Mouse (Mus musculus): ENCODE data around the gene Gm47969. TPM values are rescaled to one million over a fixed set of nuclear protein-coding genes. Genes with fewer than 3 reads are reported as not detected.

Gm47969 gene
- polyA plus RNA-seq, 1 experiment = not detected

GRCm38 (mm10) chr1:83066577-83066976 lies 21.8 kb downstream of the Gm47969 start:
- 0 out of 2 replicates have a peak, but pooled peaks cover 3% of the 10 kb centered on the region for H3K9me3 ChIP-seq
- no peaks in the 10 kb centered on the region for H3K4me1 ChIP-seq
- H3K4me3 ChIP-seq (replicated peaks) = no peak overlapping the region
- no peaks in the 10 kb centered on the region for H3K36me3 ChIP-seq (replicated peaks; ENCODE audit: low read length)
- H3K27me3 ChIP-seq (replicated peaks) = no peaks in the 10 kb centered on the region
- no peak for TF ChIP-seq GATA1 (IDR thresholded peaks at IDR 0.05; ENCODE audit: borderline replicate concordance, low read length)
- TF ChIP-seq FLI1 (IDR thresholded peaks at IDR 0.05; ENCODE audit: low read length) = no peak

- no peaks in the 10 kb centered on the region for H3K27me3 ChIP-seq (replicated peaks)
- H3K4me1 ChIP-seq = no peaks in the 10 kb centered on the region
- H3K9me3 ChIP-seq = 0 out of 2 replicates have a peak, but pooled peaks cover 3% of the 10 kb centered on the region
- no peak for TF ChIP-seq GATA1 (IDR thresholded peaks at IDR 0.05; ENCODE audit: borderline replicate concordance, low read length)
- no peak for TF ChIP-seq FLI1 (IDR thresholded peaks at IDR 0.05; ENCODE audit: low read length)
- H3K4me3 ChIP-seq (replicated peaks) = no peak overlapping the region
- no peaks in the 10 kb centered on the region for H3K36me3 ChIP-seq (replicated peaks; ENCODE audit: low read length)
Observed at GRCm38 (mm10) chr1:83067205-83067604, 22.5 kb downstream of the Gm47969 start.

GRCm38 (mm10) chr1:83075526-83076189 lies 30.9 kb downstream of the Gm47969 start:
- Histone ChIP-seq H3K4me3 (replicated peaks) (peak overlapping the region; percentile 72), H3K27me3 (replicated peaks) (peaks cover 4% of the 10 kb centered on the region), H3K4me1 (no peaks in the 10 kb centered on the region; the same call in 1 of the 2 replicates), H3K36me3 (replicated peaks; ENCODE audit: low read length) (no peaks in the 10 kb centered on the region), H3K9me3 (no peaks in the 10 kb centered on the region)
- TF ChIP-seq FLI1 (IDR thresholded peaks at IDR 0.05; ENCODE audit: low read length) (no peak), GATA1 (IDR thresholded peaks at IDR 0.05; ENCODE audit: borderline replicate concordance, low read length) (no peak)

- Histone ChIP-seq H3K36me3 (replicated peaks; ENCODE audit: low read length) (no peaks in the 10 kb centered on the region), H3K4me3 (replicated peaks) (peak overlapping the region; percentile 72), H3K27me3 (replicated peaks) (peaks cover 4% of the 10 kb centered on the region), H3K4me1 (no peaks in the 10 kb centered on the region; the same call in 1 of the 2 replicates), H3K9me3 (no peaks in the 10 kb centered on the region)
- TF ChIP-seq GATA1 (IDR thresholded peaks at IDR 0.05; ENCODE audit: borderline replicate concordance, low read length) = no peak
- TF ChIP-seq FLI1 (IDR thresholded peaks at IDR 0.05; ENCODE audit: low read length) = no peak
Observed at GRCm38 (mm10) chr1:83076190-83076917, 31.6 kb downstream of the Gm47969 start.

GRCm38 (mm10) chr1:83077016-83077415 lies 32.3 kb downstream of the Gm47969 start:
- TF ChIP-seq FLI1 (IDR thresholded peaks at IDR 0.05; ENCODE audit: low read length) (no peak), GATA1 (IDR thresholded peaks at IDR 0.05; ENCODE audit: borderline replicate concordance, low read length) (no peak)
- Histone ChIP-seq H3K27me3 (replicated peaks) (peaks cover 4% of the 10 kb centered on the region), H3K4me3 (replicated peaks) (no peak overlapping the region), H3K4me1 (no peaks in the 10 kb centered on the region; the same call in 1 of the 2 replicates), H3K9me3 (no peaks in the 10 kb centered on the region), H3K36me3 (replicated peaks; ENCODE audit: low read length) (no peaks in the 10 kb centered on the region)

GRCm38 (mm10) chr1:83084790-83085189 lies 40.1 kb downstream of the Gm47969 start:
- Histone ChIP-seq H3K36me3 (replicated peaks; ENCODE audit: low read length) (no peaks in the 10 kb centered on the region), H3K27me3 (replicated peaks) (no peaks in the 10 kb centered on the region), H3K4me1 (no peaks in the 10 kb centered on the region), H3K4me3 (replicated peaks) (no peak overlapping the region), H3K9me3 (no peaks in the 10 kb centered on the region)
- TF ChIP-seq GATA1 (IDR thresholded peaks at IDR 0.05; ENCODE audit: borderline replicate concordance, low read length) (no peak), FLI1 (IDR thresholded peaks at IDR 0.05; ENCODE audit: low read length) (no peak)

- Histone ChIP-seq H3K4me1 (no peaks in the 10 kb centered on the region), H3K27me3 (replicated peaks) (no peaks in the 10 kb centered on the region), H3K4me3 (replicated peaks) (no peak overlapping the region), H3K9me3 (no peaks in the 10 kb centered on the region), H3K36me3 (replicated peaks; ENCODE audit: low read length) (no peaks in the 10 kb centered on the region)
- TF ChIP-seq FLI1 (IDR thresholded peaks at IDR 0.05; ENCODE audit: low read length) (no peak), GATA1 (IDR thresholded peaks at IDR 0.05; ENCODE audit: borderline replicate concordance, low read length) (no peak)
Observed at GRCm38 (mm10) chr1:83091268-83091667, 46.5 kb downstream of the Gm47969 start.

Other genes with a start within 250 kb of the Gm47969 start
- 3.0 and 4.2 TPM in 2 replicates for gene Agfg1, start 205.4 kb upstream of the Gm47969 start, polyA plus RNA-seq (2012; ENCODE audit: insufficient read depth, low replicate concordance)
- gene A030005L19Rik, start 131.6 kb upstream of the Gm47969 start, polyA plus RNA-seq (2012; ENCODE audit: insufficient read depth, low replicate concordance) = not detected in 2 replicates
- 0.16 TPM in 1 of 2 replicates, not detected in the other for gene A030014E15Rik, start 120.0 kb upstream of the Gm47969 start, polyA plus RNA-seq (2012; ENCODE audit: insufficient read depth, low replicate concordance)
- not detected in 2 replicates for gene Gm6217, start 113.5 kb upstream of the Gm47969 start, polyA plus RNA-seq (2012; ENCODE audit: insufficient read depth, low replicate concordance)
- not detected in 2 replicates for gene A030003K21Rik, start 101.5 kb upstream of the Gm47969 start, polyA plus RNA-seq (2012; ENCODE audit: insufficient read depth, low replicate concordance)
- gene Gm7544, start 88.9 kb upstream of the Gm47969 start, polyA plus RNA-seq (2012; ENCODE audit: insufficient read depth, low replicate concordance) = not detected in 2 replicates
- not detected in 2 replicates for gene Gm47955, start 84.6 kb upstream of the Gm47969 start, polyA plus RNA-seq (2012; ENCODE audit: insufficient read depth, low replicate concordance)
- not detected in 2 replicates for gene Gm47959, start 44.4 kb upstream of the Gm47969 start, polyA plus RNA-seq (2012; ENCODE audit: insufficient read depth, low replicate concordance)
- gene Slc19a3, start 6.5 kb upstream of the Gm47969 start, polyA plus RNA-seq (2012; ENCODE audit: insufficient read depth, low replicate concordance) = not detected in 2 replicates
- not detected in 2 replicates for gene Krtap28-10, start 2.5 kb upstream of the Gm47969 start, polyA plus RNA-seq (2012; ENCODE audit: insufficient read depth, low replicate concordance)
- gene A030005K14Rik, start 14.4 kb downstream of the Gm47969 start, polyA plus RNA-seq (2012; ENCODE audit: insufficient read depth, low replicate concordance) = not detected in 2 replicates
- gene Krtap28-13, start 16.0 kb downstream of the Gm47969 start, polyA plus RNA-seq (2012; ENCODE audit: insufficient read depth, low replicate concordance) = 1.9 TPM in 1 of 2 replicates, not detected in the other
- not detected in 2 replicates for gene Ccl20, start 71.8 kb downstream of the Gm47969 start, polyA plus RNA-seq (2012; ENCODE audit: insufficient read depth, low replicate concordance)
- gene Daw1, start 114.8 kb downstream of the Gm47969 start, polyA plus RNA-seq (2012; ENCODE audit: insufficient read depth, low replicate concordance) = not detected in 2 replicates

Data from megakaryocyte, embryonic 14.5 days (primary cell).